Mouse (Mus musculus): ENCODE results near the gene Pnp. TPM values are rescaled to one million over a fixed set of nuclear protein-coding genes. Genes with fewer than 3 reads are reported as not detected.
"Not testable (repeated sequence)": the region's sequence is repeated elsewhere in the genome, so short reads cannot be mapped to it uniquely, and the experiment has no call there.

Pnp gene
- total RNA-seq (2021) = 10 to 100 TPM; 11.0 to 15.6 TPM

- peak; percentile 99 to 100 for DNase-seq (ENCODE audit: extremely low spot score in 1 of 2, low spot score in 2 of 2)
- intact Hi-C loops (cut with DNase I) = loop anchor here (5.0 kb wide), 1 partner anchor 136 kb away; no protein-coding TSS in a partner anchor
These were observed at the start of gene Pnp, which contains the start of gene Pip4p1 for GRCm38 (mm10) chr14:50930754-50931492. Gene Pnp, plus strand, starts transcription at chr14:50931082. Gene Pip4p1, minus strand, starts transcription at chr14:50930856.

GRCm38 (mm10) chr14:50891621-50892020 is 39.3 kb upstream of the Pnp start:
- intact Hi-C loops (cut with DNase I) = no loop called here
- no peak for DNase-seq (ENCODE audit: extremely low spot score in 1 of 2, low spot score in 2 of 2)

GRCm38 (mm10) chr14:50892091-50892490 is 38.8 kb upstream of the Pnp start:
- intact Hi-C loops (cut with DNase I) = no loop called here
- DNase-seq (ENCODE audit: extremely low spot score in 1 of 2, low spot score in 2 of 2) = no peak

GRCm38 (mm10) chr14:50892541-50893459 is 38.1 kb upstream of the Pnp start:
- no peak for DNase-seq (ENCODE audit: extremely low spot score in 1 of 2, low spot score in 2 of 2)
- intact Hi-C loops (cut with DNase I) = no loop called here

- DNase-seq (ENCODE audit: extremely low spot score in 1 of 2, low spot score in 2 of 2) = no peak
- intact Hi-C loops (cut with DNase I) = no loop called here
These were observed 35.5 kb upstream of the Pnp start for GRCm38 (mm10) chr14:50895407-50895806.

- peak in 1 of 2 experiments; percentile 39 for DNase-seq (ENCODE audit: extremely low spot score in 1 of 2, low spot score in 2 of 2)
- intact Hi-C loops (cut with DNase I) = no loop called here
These were observed 34.7 kb upstream of the Pnp start for GRCm38 (mm10) chr14:50895985-50896746.

- DNase-seq (ENCODE audit: extremely low spot score in 1 of 2, low spot score in 2 of 2) = no peak
- intact Hi-C loops (cut with DNase I) = no loop called here
These were observed 34.0 kb upstream of the Pnp start for GRCm38 (mm10) chr14:50896747-50897373.

GRCm38 (mm10) chr14:50897374-50897765 is 33.5 kb upstream of the Pnp start, which contains the start of gene Klhl33:
Gene Klhl33, minus strand, starts transcription at chr14:50897507.
- intact Hi-C loops (cut with DNase I) = no loop called here
- no peak for DNase-seq (ENCODE audit: extremely low spot score in 1 of 2, low spot score in 2 of 2)

GRCm38 (mm10) chr14:50897992-50898391 is 32.9 kb upstream of the Pnp start:
- intact Hi-C loops (cut with DNase I); DNase-seq (ENCODE audit: extremely low spot score in 1 of 2, low spot score in 2 of 2): not testable (repeated sequence)

GRCm38 (mm10) chr14:50903973-50904827 is 26.7 kb upstream of the Pnp start:
- peak in 1 of 2 experiments; percentile 44 for DNase-seq (ENCODE audit: extremely low spot score in 1 of 2, low spot score in 2 of 2)
- intact Hi-C loops (cut with DNase I) = no loop called here

- intact Hi-C loops (cut with DNase I) = no loop called here
- no peak for DNase-seq (ENCODE audit: extremely low spot score in 1 of 2, low spot score in 2 of 2)
These were observed 26.1 kb upstream of the Pnp start for GRCm38 (mm10) chr14:50904828-50905129.

- intact Hi-C loops (cut with DNase I); DNase-seq (ENCODE audit: extremely low spot score in 1 of 2, low spot score in 2 of 2): not testable (repeated sequence)
These were observed 25.6 kb upstream of the Pnp start for GRCm38 (mm10) chr14:50905327-50905726.

- intact Hi-C loops (cut with DNase I) = no loop called here
- no peak for DNase-seq (ENCODE audit: extremely low spot score in 1 of 2, low spot score in 2 of 2)
These were observed 22.8 kb upstream of the Pnp start for GRCm38 (mm10) chr14:50908126-50908525.

GRCm38 (mm10) chr14:50911356-50911755 is 19.5 kb upstream of the Pnp start:
- intact Hi-C loops (cut with DNase I) = loop anchor here (5.0 kb wide), 1 partner anchor 104 kb away; the partner anchor contains the start of genes Ccnb1ip1 and Parp2
- no peak for DNase-seq (ENCODE audit: extremely low spot score in 1 of 2, low spot score in 2 of 2)

GRCm38 (mm10) chr14:50923437-50923836 is 7.4 kb upstream of the Pnp start:
- intact Hi-C loops (cut with DNase I); DNase-seq (ENCODE audit: extremely low spot score in 1 of 2, low spot score in 2 of 2): not testable (repeated sequence)

- intact Hi-C loops (cut with DNase I) = loop anchor here (5.0 kb wide), 1 partner anchor 97 kb away; no protein-coding TSS in a partner anchor
- DNase-seq (ENCODE audit: extremely low spot score in 1 of 2, low spot score in 2 of 2) = peak; percentile 97 to 98
These were observed 6.4 kb upstream of the Pnp start, which contains the start of the genes Osgep and Apex1 for GRCm38 (mm10) chr14:50924281-50925064. Gene Osgep, minus strand, starts transcription at chr14:50924893. Gene Apex1, plus strand, starts transcription at chr14:50924968.

All from left cerebral cortex, postnatal 10 days (tissue).